Mouse (Mus musculus): ENCODE measurements around the gene Elp1. TPM values are rescaled to one million over a fixed set of nuclear protein-coding genes. Genes with fewer than 3 reads are reported as not detected.
A peak's percentile ranks its signal among the peaks of the same experiment; 100 is the strongest.

Gene Elp1
- 92.5 and 92.9 TPM in 2 replicates for polyA plus RNA-seq (2016; fragmentation: Nextera tagmentation; extraction: Ambion mirVana)

GRCm38 (mm10) chr4:56801907-56802668 is at the start of gene Elp1, which contains the start of gene Fam206a:
TSS of gene Elp1 (minus strand) at chr4:56802331.
TSS of gene Fam206a (plus strand) at chr4:56802345.
- H3K36me3 ChIP-seq (replicated peaks), result peaks cover 69% of the 10 kb centered on the region

GRCm38 (mm10) chr4:56850724-56851123 is 48.6 kb upstream of the Elp1 start:
- no peaks in the 10 kb centered on the region for H3K27me3 ChIP-seq (replicated peaks; ENCODE audit: low read depth, poor library complexity, severe bottlenecking)
- 32% methylated on average over 6 of the region's 6 CpGs for WGBS
- peaks cover 9% of the 10 kb centered on the region for H3K4me1 ChIP-seq
- no peak overlapping the region for H3K27ac ChIP-seq (replicated peaks)
- H3K9me3 ChIP-seq, result no peaks in the 10 kb centered on the region
- peak; percentile 26 for DNase-seq (ENCODE audit: low spot score)
- peaks cover 12% of the 10 kb centered on the region for H3K36me3 ChIP-seq (replicated peaks)
- no peak overlapping the region for H3K4me3 ChIP-seq

More at GRCm38 (mm10) chr4:56801907-56802668, at the start of gene Elp1, which contains the start of gene Fam206a:
- DNase-seq (ENCODE audit: low spot score), result peak; percentile 94
- WGBS, result under 1% methylated on average over 72 of the region's 72 CpGs
- H3K4me3 ChIP-seq, result peak within 1 kb of the TSS; percentile 92
- no peaks in the 10 kb centered on the region for H3K27me3 ChIP-seq (replicated peaks; ENCODE audit: low read depth, poor library complexity, severe bottlenecking)
- H3K4me1 ChIP-seq, result peaks cover 25% of the 10 kb centered on the region
- peak within 1 kb of the TSS; percentile 96 for H3K27ac ChIP-seq (replicated peaks)
- H3K9me3 ChIP-seq, result no peaks in the 10 kb centered on the region

GRCm38 (mm10) chr4:56848044-56848443 is 45.9 kb upstream of the Elp1 start:
- H3K4me1 ChIP-seq, result peaks cover 9% of the 10 kb centered on the region
- DNase-seq (ENCODE audit: low spot score), result no peak

GRCm38 (mm10) chr4:56847400-56847799 is 45.3 kb upstream of the Elp1 start:
- no peaks in the 10 kb centered on the region for H3K27me3 ChIP-seq (replicated peaks; ENCODE audit: low read depth, poor library complexity, severe bottlenecking)
- H3K4me3 ChIP-seq, result no peak overlapping the region
- peaks cover 42% of the 10 kb centered on the region for H3K36me3 ChIP-seq (replicated peaks)
- peaks cover 9% of the 10 kb centered on the region for H3K4me1 ChIP-seq
- no peak overlapping the region for H3K27ac ChIP-seq (replicated peaks)
- DNase-seq (ENCODE audit: low spot score), result no peak
- WGBS, result 91% methylated on average over 3 of the region's 3 CpGs
- peaks cover 10% of the 10 kb centered on the region; the same call in 1 of the 2 replicates for H3K9me3 ChIP-seq

More at GRCm38 (mm10) chr4:56848044-56848443, 45.9 kb upstream of the Elp1 start:
- peaks cover 10% of the 10 kb centered on the region; the same call in 1 of the 2 replicates for H3K9me3 ChIP-seq
- 84% methylated on average over 6 of the region's 6 CpGs for whole genome bisulfite sequencing
- H3K27me3 ChIP-seq (replicated peaks; ENCODE audit: low read depth, poor library complexity, severe bottlenecking), result no peaks in the 10 kb centered on the region
- no peak overlapping the region for H3K4me3 ChIP-seq
- H3K36me3 ChIP-seq (replicated peaks), result peaks cover 36% of the 10 kb centered on the region
- H3K27ac ChIP-seq (replicated peaks), result no peak overlapping the region

GRCm38 (mm10) chr4:56845896-56846533 is 43.9 kb upstream of the Elp1 start:
- peaks cover 51% of the 10 kb centered on the region for H3K36me3 ChIP-seq (replicated peaks)

GRCm38 (mm10) chr4:56844911-56845310 is 42.8 kb upstream of the Elp1 start:
- Histone ChIP-seq H3K36me3 (replicated peaks) (peaks cover 62% of the 10 kb centered on the region), H3K27me3 (replicated peaks; ENCODE audit: low read depth, poor library complexity, severe bottlenecking) (no peaks in the 10 kb centered on the region), H3K4me3 (no peak overlapping the region), H3K4me1 (no peaks in the 10 kb centered on the region), H3K9me3 (peaks cover 10% of the 10 kb centered on the region; the same call in 1 of the 2 replicates), H3K27ac (replicated peaks) (no peak overlapping the region)
- DNase-seq (ENCODE audit: low spot score), result no peak
- WGBS, result 86% methylated on average over 4 of the region's 4 CpGs

More at GRCm38 (mm10) chr4:56845896-56846533, 43.9 kb upstream of the Elp1 start:
- WGBS, result 62% methylated on average over 12 of the region's 12 CpGs
- H3K4me1 ChIP-seq, result peaks cover 5% of the 10 kb centered on the region
- no peak overlapping the region for H3K4me3 ChIP-seq
- no peak for DNase-seq (ENCODE audit: low spot score)
- H3K27ac ChIP-seq (replicated peaks), result no peak overlapping the region
- H3K27me3 ChIP-seq (replicated peaks; ENCODE audit: low read depth, poor library complexity, severe bottlenecking), result no peaks in the 10 kb centered on the region
- H3K9me3 ChIP-seq, result peaks cover 10% of the 10 kb centered on the region; the same call in 1 of the 2 replicates

- WGBS, result 91% methylated on average over 2 of the region's 2 CpGs
- Histone ChIP-seq H3K4me1 (no peaks in the 10 kb centered on the region), H3K9me3 (peaks cover 10% of the 10 kb centered on the region; the same call in 1 of the 2 replicates), H3K27ac (replicated peaks) (no peak overlapping the region), H3K36me3 (replicated peaks) (peaks cover 69% of the 10 kb centered on the region), H3K4me3 (no peak overlapping the region), H3K27me3 (replicated peaks; ENCODE audit: low read depth, poor library complexity, severe bottlenecking) (no peaks in the 10 kb centered on the region)
- DNase-seq (ENCODE audit: low spot score), result no peak
These were observed 41.8 kb upstream of the Elp1 start for GRCm38 (mm10) chr4:56843963-56844362.

- H3K36me3 ChIP-seq (replicated peaks), result peaks cover 81% of the 10 kb centered on the region
- WGBS, result 82% methylated on average over 7 of the region's 7 CpGs
- no peak overlapping the region for H3K4me3 ChIP-seq
- no peaks in the 10 kb centered on the region for H3K27me3 ChIP-seq (replicated peaks; ENCODE audit: low read depth, poor library complexity, severe bottlenecking)
- H3K4me1 ChIP-seq, result no peaks in the 10 kb centered on the region
- DNase-seq (ENCODE audit: low spot score), result no peak
- no peak overlapping the region for H3K27ac ChIP-seq (replicated peaks)
- peaks cover 10% of the 10 kb centered on the region; the same call in 1 of the 2 replicates for H3K9me3 ChIP-seq
These were observed 40.4 kb upstream of the Elp1 start for GRCm38 (mm10) chr4:56842501-56842900.

- H3K27me3 ChIP-seq (replicated peaks; ENCODE audit: low read depth, poor library complexity, severe bottlenecking), result no peaks in the 10 kb centered on the region
- peaks cover 87% of the 10 kb centered on the region for H3K36me3 ChIP-seq (replicated peaks)
- H3K9me3 ChIP-seq, result peaks cover 10% of the 10 kb centered on the region; the same call in 1 of the 2 replicates
- H3K27ac ChIP-seq (replicated peaks), result no peak overlapping the region
- no peak overlapping the region for H3K4me3 ChIP-seq
- 87% methylated on average over 3 of the region's 3 CpGs for WGBS
- H3K4me1 ChIP-seq, result no peaks in the 10 kb centered on the region
- DNase-seq (ENCODE audit: low spot score), result no peak
These were observed 38.2 kb upstream of the Elp1 start for GRCm38 (mm10) chr4:56840297-56840696.

- Histone ChIP-seq H3K4me1 (no peaks in the 10 kb centered on the region), H3K27ac (replicated peaks) (no peak overlapping the region), H3K27me3 (replicated peaks; ENCODE audit: low read depth, poor library complexity, severe bottlenecking) (no peaks in the 10 kb centered on the region), H3K9me3 (no peaks in the 10 kb centered on the region), H3K36me3 (replicated peaks) (peaks cover 82% of the 10 kb centered on the region), H3K4me3 (no peak overlapping the region)
- DNase-seq (ENCODE audit: low spot score), result no peak
- WGBS, result 70% methylated on average over 6 of the region's 6 CpGs
These were observed 35.5 kb upstream of the Elp1 start for GRCm38 (mm10) chr4:56837661-56838060.

- no peak overlapping the region for H3K27ac ChIP-seq (replicated peaks)
- DNase-seq (ENCODE audit: low spot score), result no peak
- H3K27me3 ChIP-seq (replicated peaks; ENCODE audit: low read depth, poor library complexity, severe bottlenecking), result no peaks in the 10 kb centered on the region
- H3K4me3 ChIP-seq, result no peak overlapping the region
- WGBS, result 86% methylated on average over 7 of the region's 7 CpGs
- H3K36me3 ChIP-seq (replicated peaks), result peaks cover 77% of the 10 kb centered on the region
- no peaks in the 10 kb centered on the region for H3K9me3 ChIP-seq
- H3K4me1 ChIP-seq, result 0 out of 2 replicates have a peak, but pooled peaks cover 5% of the 10 kb centered on the region
These were observed 29.9 kb upstream of the Elp1 start for GRCm38 (mm10) chr4:56831998-56832397.

GRCm38 (mm10) chr4:56831013-56831609 is 29.0 kb upstream of the Elp1 start:
- 59% methylated on average over 13 of the region's 13 CpGs for WGBS
- no peaks in the 10 kb centered on the region for H3K27me3 ChIP-seq (replicated peaks; ENCODE audit: low read depth, poor library complexity, severe bottlenecking)
- H3K36me3 ChIP-seq (replicated peaks), result peaks cover 78% of the 10 kb centered on the region
- H3K27ac ChIP-seq (replicated peaks), result no peak overlapping the region
- H3K4me3 ChIP-seq, result no peak overlapping the region
- H3K4me1 ChIP-seq, result 0 out of 2 replicates have a peak, but pooled peaks cover 5% of the 10 kb centered on the region
- no peaks in the 10 kb centered on the region for H3K9me3 ChIP-seq
- DNase-seq (ENCODE audit: low spot score), result no peak

Data from embryonic facial prominence, embryonic 10.5 days (tissue).